Mouse (Mus musculus) liver, embryonic 16.5 days (tissue): Measurements from ENCODE around the gene Trp73. TPM values are rescaled to one million over a fixed set of nuclear protein-coding genes. Genes with fewer than 3 reads are reported as not detected.
A peak's percentile ranks its signal among the peaks of the same experiment; 100 is the strongest.

Experiments
- ATAC-seq: fragments of 200-750 bp; cut with Nextera tagmentation; 2 replicates; pipeline ENCODE4 v1.8.0; 2017; ENCODE audit warnings: low read depth, mild to moderate bottlenecking, moderate number of reproducible peaks, moderate library complexity
- H3K27ac ChIP-seq: fragments of 300-500 bp; sonication (generic); 2 replicates; pipeline ENCODE4 v1.5.1; 2014; ENCODE audit warnings: mild to moderate bottlenecking, low read length
- H3K27me3 ChIP-seq: fragments of 300-500 bp; sonication (generic); 2 replicates; pipeline ENCODE4 v1.6.1; 2014; ENCODE audit warnings: low read depth, low read length, mixed read lengths; ENCODE audit not compliant: control insufficient read depth, insufficient read depth
- H3K36me3 ChIP-seq: fragments of 300-500 bp; sonication (generic); 2 replicates; pipeline ENCODE4 v1.6.1; 2014; ENCODE audit warnings: mild to moderate bottlenecking; ENCODE audit not compliant: control insufficient read depth, insufficient read depth
- H3K4me1 ChIP-seq: fragments of 300-500 bp; sonication (generic); 2 replicates; pipeline ENCODE4 v1.6.1; 2014; ENCODE audit warnings: low read depth, low read length, mixed read lengths; ENCODE audit not compliant: control insufficient read depth
- H3K4me2 ChIP-seq: fragments of 300-500 bp; sonication (generic); 2 replicates; pipeline ENCODE4 v1.6.1; 2014; ENCODE audit warnings: low read depth, low read length, mixed read lengths
- H3K4me3 ChIP-seq: fragments of 300-500 bp; sonication (generic); 2 replicates; pipeline ENCODE4 v1.5.1; 2014; ENCODE audit warnings: low read depth, mild to moderate bottlenecking, low read length
- H3K9ac ChIP-seq: fragments of 300-500 bp; sonication (generic); 2 replicates; pipeline ENCODE4 v1.6.1; 2014; ENCODE audit warnings: low read depth, low read length
- H3K9me3 ChIP-seq: fragments of 300-500 bp; sonication (generic); replicated peaks from 2 replicates; pipeline ENCODE4 v1.6.1; 2016; ENCODE audit warnings: low read length; ENCODE audit not compliant: control insufficient read depth
- WGBS: fragments of 180-500 bp; shearing (Covaris S2); extraction: QIAGEN DNeasy Blood & Tissue Kit; methylation state at CpG from one replicate; pipeline ENCODE4 v1.1.7; 2014; ENCODE audit not compliant: insufficient replicate concordance; 5-methylcytosine and 5-hydroxymethylcytosine counted together
- polyA plus RNA-seq: library from polyadenylated mRNA; unstranded; fragments of >200 nt; fragmentation: Nextera tagmentation; extraction: Ambion mirVana; gene quantifications from 2 replicates; pipeline ENCODE4 v1.2.1, GENCODE M21; 2015

Trp73 gene
- polyA plus RNA-seq, 1 experiment from 2014 or later: 0.05 TPM

- no peak overlapping the region for H3K4me3 ChIP-seq
- H3K9ac ChIP-seq: no peak overlapping the region
- no peaks in the 10 kb centered on the region for H3K36me3 ChIP-seq
- no peak for ATAC-seq
- peaks cover 3% of the 10 kb centered on the region; the same call in 1 of the 2 replicates for H3K27me3 ChIP-seq
- no peaks in the 10 kb centered on the region for H3K4me1 ChIP-seq
- no peak overlapping the region for H3K4me2 ChIP-seq
- 37% methylated on average over 7 of the region's 7 CpGs for WGBS
- no peak overlapping the region for H3K27ac ChIP-seq
- H3K9me3 ChIP-seq: no peaks in the 10 kb centered on the region
These were observed 40.6 kb downstream of the Trp73 start for GRCm38 (mm10) chr4:154099361-154099760.

- H3K36me3 ChIP-seq: no peaks in the 10 kb centered on the region
- no peaks in the 10 kb centered on the region for H3K4me1 ChIP-seq
- H3K4me3 ChIP-seq: no peak overlapping the region
- H3K4me2 ChIP-seq: no peak overlapping the region
- H3K27ac ChIP-seq: no peak overlapping the region
- H3K27me3 ChIP-seq: peaks cover 3% of the 10 kb centered on the region; the same call in 1 of the 2 replicates
- H3K9me3 ChIP-seq: no peaks in the 10 kb centered on the region
- H3K9ac ChIP-seq: no peak overlapping the region
- WGBS: 16% methylated on average over 6 of the region's 6 CpGs
- ATAC-seq: no peak
These were observed 43.9 kb downstream of the Trp73 start for GRCm38 (mm10) chr4:154096111-154096510.

- peaks cover 3% of the 10 kb centered on the region; the same call in 1 of the 2 replicates for H3K27me3 ChIP-seq
- no peaks in the 10 kb centered on the region for H3K36me3 ChIP-seq
- WGBS: 8% methylated on average over 9 of the region's 9 CpGs
- no peaks in the 10 kb centered on the region for H3K9me3 ChIP-seq
- no peak overlapping the region for H3K9ac ChIP-seq
- H3K27ac ChIP-seq: no peak overlapping the region
- H3K4me3 ChIP-seq: no peak overlapping the region
- no peak for ATAC-seq
- no peak overlapping the region for H3K4me2 ChIP-seq
- no peaks in the 10 kb centered on the region for H3K4me1 ChIP-seq
These were observed 46.8 kb downstream of the Trp73 start for GRCm38 (mm10) chr4:154093210-154093609.

GRCm38 (mm10) chr4:154091356-154091755 lies 48.7 kb downstream of the Trp73 start:
- no peaks in the 10 kb centered on the region for H3K9me3 ChIP-seq
- no peak overlapping the region for H3K27ac ChIP-seq
- H3K9ac ChIP-seq: no peak overlapping the region
- peaks cover 3% of the 10 kb centered on the region; the same call in 1 of the 2 replicates for H3K27me3 ChIP-seq
- no peak for ATAC-seq
- H3K4me2 ChIP-seq: no peak overlapping the region
- H3K4me3 ChIP-seq: no peak overlapping the region
- no peaks in the 10 kb centered on the region for H3K36me3 ChIP-seq
- 60% methylated on average over 8 of the region's 8 CpGs for WGBS
- H3K4me1 ChIP-seq: no peaks in the 10 kb centered on the region

GRCm38 (mm10) chr4:154089205-154089604 lies 50.8 kb downstream of the Trp73 start:
- H3K4me2 ChIP-seq: no peak overlapping the region
- H3K4me1 ChIP-seq: no peaks in the 10 kb centered on the region
- no peak overlapping the region for H3K27ac ChIP-seq
- no peak overlapping the region for H3K4me3 ChIP-seq
- H3K9me3 ChIP-seq: no peaks in the 10 kb centered on the region
- H3K36me3 ChIP-seq: no peaks in the 10 kb centered on the region
- 30% methylated on average over 5 of the region's 5 CpGs for WGBS
- H3K9ac ChIP-seq: no peak overlapping the region
- no peak for ATAC-seq
- H3K27me3 ChIP-seq: no peaks in the 10 kb centered on the region

GRCm38 (mm10) chr4:154086436-154086835 lies 53.6 kb downstream of the Trp73 start:
- Histone ChIP-seq H3K4me3 (no peak overlapping the region), H3K9me3 (no peaks in the 10 kb centered on the region), H3K27ac (no peak overlapping the region), H3K27me3 (peaks cover 10% of the 10 kb centered on the region), H3K4me2 (no peak overlapping the region), H3K36me3 (no peaks in the 10 kb centered on the region), H3K4me1 (no peaks in the 10 kb centered on the region), H3K9ac (no peak overlapping the region)
- 74% methylated on average over 8 of the region's 8 CpGs for WGBS
- no peak for ATAC-seq

GRCm38 (mm10) chr4:154085856-154086255 lies 54.2 kb downstream of the Trp73 start:
- 47% methylated on average over 3 of the region's 3 CpGs for whole genome bisulfite sequencing
- no peak for ATAC-seq
- H3K36me3 ChIP-seq: no peaks in the 10 kb centered on the region
- H3K27me3 ChIP-seq: peaks cover 15% of the 10 kb centered on the region
- H3K9me3 ChIP-seq: no peaks in the 10 kb centered on the region
- H3K4me3 ChIP-seq: no peak overlapping the region
- no peak overlapping the region for H3K9ac ChIP-seq
- H3K4me2 ChIP-seq: no peak overlapping the region
- H3K27ac ChIP-seq: no peak overlapping the region
- H3K4me1 ChIP-seq: no peaks in the 10 kb centered on the region

GRCm38 (mm10) chr4:154081974-154082373 lies 58.0 kb downstream of the Trp73 start:
- WGBS: 13% methylated on average over 1 of the region's 1 CpGs
- H3K9ac ChIP-seq: no peak overlapping the region
- no peak for ATAC-seq
- no peaks in the 10 kb centered on the region for H3K36me3 ChIP-seq
- H3K4me1 ChIP-seq: no peaks in the 10 kb centered on the region
- no peak overlapping the region for H3K4me3 ChIP-seq
- H3K9me3 ChIP-seq: no peaks in the 10 kb centered on the region
- H3K27me3 ChIP-seq: peaks cover 21% of the 10 kb centered on the region
- H3K4me2 ChIP-seq: no peak overlapping the region
- no peak overlapping the region for H3K27ac ChIP-seq

GRCm38 (mm10) chr4:154081021-154081420 lies 59.0 kb downstream of the Trp73 start:
- no peaks in the 10 kb centered on the region for H3K9me3 ChIP-seq
- peak; percentile 90 for ATAC-seq
- 0 out of 2 replicates have a peak overlapping the region, but pooled peaks have one; percentile 8 for H3K4me3 ChIP-seq
- no peaks in the 10 kb centered on the region for H3K36me3 ChIP-seq
- H3K27ac ChIP-seq: no peak overlapping the region
- 4% methylated on average over 13 of the region's 13 CpGs for WGBS
- peaks cover 21% of the 10 kb centered on the region for H3K27me3 ChIP-seq
- peak overlapping the region; percentile 40 for H3K4me2 ChIP-seq
- no peaks in the 10 kb centered on the region for H3K4me1 ChIP-seq
- peak overlapping the region; percentile 15; the same call in 1 of the 2 replicates for H3K9ac ChIP-seq
